Mouse (Mus musculus) mouse embryonic stem cell (cell line): ENCODE data around the gene Ndufa8.

Experiments
- in situ Hi-C, 2 experiments: fragments of 300-500 bp; cut with MboI; formaldehyde crosslinking; loops; 1 replicate in 1 of 2; 3 replicates in 1 of 2; pipeline ENCODE4 v1.14.3; 2019 to 2020; ENCODE audit warnings: low sequenced_read_pairs in 2 of 2, low pct_unique_long_range_greater_than_20kb in 1 of 2, mixed read lengths in 1 of 2; ENCODE audit not compliant: unreplicated experiment in 1 of 2

The Ndufa8 gene

GRCm38 (mm10) chr2:35999212-35999611, 50.0 kb downstream of the Ndufa8 start:
- in situ Hi-C loops, result no loop called here

- in situ Hi-C loops, result no loop called here
These were observed 50.8 kb downstream of the Ndufa8 start for GRCm38 (mm10) chr2:35998416-35998815.

GRCm38 (mm10) chr2:35996753-35997152, 52.5 kb downstream of the Ndufa8 start:
- in situ Hi-C loops, result no loop called here

- in situ Hi-C loops, result no loop called here
These were observed 54.9 kb downstream of the Ndufa8 start for GRCm38 (mm10) chr2:35994303-35994702.

- in situ Hi-C loops, result no loop called here
These were observed 55.7 kb downstream of the Ndufa8 start for GRCm38 (mm10) chr2:35993481-35993880.

GRCm38 (mm10) chr2:35992259-35992658, 56.9 kb downstream of the Ndufa8 start:
- in situ Hi-C loops, result no loop called here
